Mouse (Mus musculus) limb, embryonic 10.5 days (tissue): ENCODE measurements around the gene Fshr. TPM values are rescaled to one million over a fixed set of nuclear protein-coding genes. Genes with fewer than 3 reads are reported as not detected.

Experiments used
- DNase-seq: peaks from one replicate; pipeline ENCODE4 v3.0.0-alpha.2; 2017; ENCODE audit warnings: low spot score
- H3K27ac ChIP-seq: fragments of 300-500 bp; sonication (generic); 2 replicates; pipeline ENCODE4 v1.5.1; 2016; ENCODE audit warnings: mild to moderate bottlenecking
- H3K27me3 ChIP-seq: fragments of 300-500 bp; sonication (generic); 2 replicates; pipeline ENCODE4 v1.6.1; 2016; ENCODE audit warnings: low read depth, mild to moderate bottlenecking; ENCODE audit not compliant: poor library complexity, severe bottlenecking
- H3K36me3 ChIP-seq: fragments of 300-500 bp; sonication (generic); 2 replicates; pipeline ENCODE4 v1.6.1; 2016; ENCODE audit warnings: mild to moderate bottlenecking, moderate library complexity
- H3K4me1 ChIP-seq: fragments of 300-500 bp; sonication (generic); 2 replicates; pipeline ENCODE4 v1.6.1; 2016
- H3K4me3 ChIP-seq: fragments of 300-500 bp; sonication (generic); 2 replicates; pipeline ENCODE4 v1.5.1; 2016; ENCODE audit warnings: mild to moderate bottlenecking, moderate library complexity
- H3K9me3 ChIP-seq: fragments of 300-500 bp; sonication (generic); replicated peaks from 2 replicates; pipeline ENCODE4 v1.6.1; 2016; ENCODE audit warnings: mild to moderate bottlenecking
- WGBS: fragments of 180-500 bp; shearing (Covaris S2); methylation state at CpG from one replicate; pipeline ENCODE4 v1.1.7; 2016; 5-methylcytosine and 5-hydroxymethylcytosine counted together
- polyA plus RNA-seq: library from polyadenylated mRNA; unstranded; fragments of >200 nt; fragmentation: Nextera tagmentation; extraction: Ambion mirVana; gene quantifications from 2 replicates; pipeline ENCODE4 v1.2.1, GENCODE M21; 2016

Gene Fshr
- polyA plus RNA-seq, 1 experiment from 2014 or later = not detected

GRCm38 (mm10) chr17:89082897-89083296 lies 117.6 kb downstream of the Fshr start:
- no peak for DNase-seq
- no peaks in the 10 kb centered on the region for H3K36me3 ChIP-seq
- no peaks in the 10 kb centered on the region for H3K27me3 ChIP-seq
- 43% methylated on average over 2 of the region's 2 CpGs for WGBS
- H3K4me3 ChIP-seq = no peak overlapping the region
- H3K27ac ChIP-seq = no peak overlapping the region
- no peaks in the 10 kb centered on the region for H3K9me3 ChIP-seq
- peaks cover 7% of the 10 kb centered on the region; the same call in 1 of the 2 replicates for H3K4me1 ChIP-seq

GRCm38 (mm10) chr17:89079706-89080105 lies 120.8 kb downstream of the Fshr start:
- H3K4me3 ChIP-seq = no peak overlapping the region
- DNase-seq = no peak
- no peaks in the 10 kb centered on the region for H3K36me3 ChIP-seq
- no peaks in the 10 kb centered on the region for H3K9me3 ChIP-seq
- no peaks in the 10 kb centered on the region for H3K27me3 ChIP-seq
- H3K4me1 ChIP-seq = peaks cover 7% of the 10 kb centered on the region; the same call in 1 of the 2 replicates
- 85% methylated on average over 5 of the region's 5 CpGs for WGBS
- no peak overlapping the region for H3K27ac ChIP-seq

GRCm38 (mm10) chr17:89064327-89065095 lies 136.0 kb downstream of the Fshr start:
- no peaks in the 10 kb centered on the region for H3K9me3 ChIP-seq
- WGBS = 78% methylated on average over 3 of the region's 3 CpGs
- H3K27ac ChIP-seq = no peak overlapping the region
- no peak overlapping the region for H3K4me3 ChIP-seq
- no peaks in the 10 kb centered on the region for H3K36me3 ChIP-seq
- H3K4me1 ChIP-seq = peaks cover 5% of the 10 kb centered on the region; the same call in 1 of the 2 replicates
- no peaks in the 10 kb centered on the region for H3K27me3 ChIP-seq
- DNase-seq = no peak

- 80% methylated on average over 8 of the region's 8 CpGs for WGBS
- Histone ChIP-seq H3K27ac (no peak overlapping the region), H3K4me3 (no peak overlapping the region), H3K36me3 (no peaks in the 10 kb centered on the region), H3K4me1 (peaks cover 5% of the 10 kb centered on the region; the same call in 1 of the 2 replicates), H3K27me3 (no peaks in the 10 kb centered on the region), H3K9me3 (no peaks in the 10 kb centered on the region)
- no peak for DNase-seq
Measured at GRCm38 (mm10) chr17:89062348-89062949, 138.0 kb downstream of the Fshr start.

GRCm38 (mm10) chr17:89051031-89051563 lies 149.4 kb downstream of the Fshr start:
- DNase-seq = no peak
- H3K4me3 ChIP-seq = no peak overlapping the region
- no peaks in the 10 kb centered on the region for H3K4me1 ChIP-seq
- no peak overlapping the region for H3K27ac ChIP-seq
- WGBS = 90% methylated on average over 3 of the region's 3 CpGs
- no peaks in the 10 kb centered on the region for H3K9me3 ChIP-seq
- H3K36me3 ChIP-seq = no peaks in the 10 kb centered on the region
- no peaks in the 10 kb centered on the region for H3K27me3 ChIP-seq

GRCm38 (mm10) chr17:89049071-89049470 lies 151.4 kb downstream of the Fshr start:
- Histone ChIP-seq H3K36me3 (no peaks in the 10 kb centered on the region), H3K27ac (no peak overlapping the region), H3K9me3 (no peaks in the 10 kb centered on the region), H3K4me3 (no peak overlapping the region), H3K4me1 (no peaks in the 10 kb centered on the region), H3K27me3 (no peaks in the 10 kb centered on the region)
- no peak for DNase-seq
- WGBS = 90% methylated on average over 2 of the region's 2 CpGs

- Histone ChIP-seq H3K4me1 (no peaks in the 10 kb centered on the region), H3K4me3 (no peak overlapping the region), H3K27ac (no peak overlapping the region), H3K27me3 (no peaks in the 10 kb centered on the region), H3K9me3 (no peaks in the 10 kb centered on the region), H3K36me3 (no peaks in the 10 kb centered on the region)
- no peak for DNase-seq
- 60% methylated on average over 3 of the region's 3 CpGs for WGBS
Measured at GRCm38 (mm10) chr17:89046016-89046415, 154.5 kb downstream of the Fshr start.

- Histone ChIP-seq H3K4me3 (no peak overlapping the region), H3K4me1 (no peaks in the 10 kb centered on the region), H3K27me3 (no peaks in the 10 kb centered on the region), H3K27ac (no peak overlapping the region), H3K36me3 (no peaks in the 10 kb centered on the region), H3K9me3 (no peaks in the 10 kb centered on the region)
- WGBS = 88% methylated on average over 5 of the region's 5 CpGs
- DNase-seq = no peak
Measured at GRCm38 (mm10) chr17:89036723-89037122, 163.8 kb downstream of the Fshr start.

GRCm38 (mm10) chr17:89036049-89036448 lies 164.4 kb downstream of the Fshr start:
- Histone ChIP-seq H3K36me3 (no peaks in the 10 kb centered on the region), H3K27ac (no peak overlapping the region), H3K4me3 (no peak overlapping the region), H3K27me3 (no peaks in the 10 kb centered on the region), H3K4me1 (no peaks in the 10 kb centered on the region), H3K9me3 (no peaks in the 10 kb centered on the region)
- 91% methylated on average over 3 of the region's 3 CpGs for WGBS
- DNase-seq = no peak

- H3K4me3 ChIP-seq = no peak overlapping the region
- H3K9me3 ChIP-seq = no peaks in the 10 kb centered on the region
- H3K4me1 ChIP-seq = no peaks in the 10 kb centered on the region
- no peaks in the 10 kb centered on the region for H3K36me3 ChIP-seq
- no peak overlapping the region for H3K27ac ChIP-seq
- DNase-seq = no peak
- no peaks in the 10 kb centered on the region for H3K27me3 ChIP-seq
Measured at GRCm38 (mm10) chr17:89034627-89035026, 165.8 kb downstream of the Fshr start.

GRCm38 (mm10) chr17:89032981-89033380 lies 167.5 kb downstream of the Fshr start:
- H3K27ac ChIP-seq = no peak overlapping the region
- WGBS = 90% methylated on average over 2 of the region's 2 CpGs
- no peak overlapping the region for H3K4me3 ChIP-seq
- no peaks in the 10 kb centered on the region for H3K27me3 ChIP-seq
- no peaks in the 10 kb centered on the region for H3K9me3 ChIP-seq
- no peaks in the 10 kb centered on the region for H3K4me1 ChIP-seq
- H3K36me3 ChIP-seq = no peaks in the 10 kb centered on the region
- DNase-seq = no peak

- Histone ChIP-seq H3K4me1 (no peaks in the 10 kb centered on the region), H3K36me3 (no peaks in the 10 kb centered on the region), H3K9me3 (no peaks in the 10 kb centered on the region), H3K4me3 (no peak overlapping the region), H3K27ac (no peak overlapping the region), H3K27me3 (no peaks in the 10 kb centered on the region)
- WGBS = 95% methylated on average over 2 of the region's 2 CpGs
- DNase-seq = no peak
Measured at GRCm38 (mm10) chr17:89019518-89019917, 181.0 kb downstream of the Fshr start.

- H3K9me3 ChIP-seq = no peaks in the 10 kb centered on the region
- H3K36me3 ChIP-seq = no peaks in the 10 kb centered on the region
- no peaks in the 10 kb centered on the region for H3K27me3 ChIP-seq
- no peak overlapping the region for H3K27ac ChIP-seq
- WGBS = 90% methylated on average over 4 of the region's 4 CpGs
- no peak for DNase-seq
- H3K4me1 ChIP-seq = no peaks in the 10 kb centered on the region
- no peak overlapping the region for H3K4me3 ChIP-seq
Measured at GRCm38 (mm10) chr17:89017002-89017401, 183.5 kb downstream of the Fshr start.
